Mouse (Mus musculus) splenic B cell, adult 2 months (primary cell): ENCODE data around the gene Stt3b.

Source experiments
- DNase-seq: peaks from one replicate; pipeline ENCODE4 v3.0.0-alpha.2; 2011; ENCODE audit warnings: low read depth, low spot score
- H3K27me3 ChIP-seq: 2 replicates; pipeline ENCODE4 v1.6.1; 2012; ENCODE audit warnings: mild to moderate bottlenecking, low read length, moderate library complexity, mixed read lengths; ENCODE audit not compliant: control insufficient read depth, poor library complexity, insufficient read depth, severe bottlenecking
- H3K36me3 ChIP-seq: 2 replicates; pipeline ENCODE4 v1.6.1; 2012; ENCODE audit warnings: mild to moderate bottlenecking, low read length, moderate library complexity, mixed read lengths; ENCODE audit not compliant: control insufficient read depth, poor library complexity, insufficient read depth, severe bottlenecking

Gene Stt3b

GRCm38 (mm10) chr9:115224744-115225354 is 85.4 kb downstream of the Stt3b start:
- Histone ChIP-seq H3K36me3 (no peaks in the 10 kb centered on the region), H3K27me3 (no peaks in the 10 kb centered on the region)
- no peak for DNase-seq

GRCm38 (mm10) chr9:115221265-115221664 is 89.0 kb downstream of the Stt3b start:
- Histone ChIP-seq H3K27me3 (no peaks in the 10 kb centered on the region), H3K36me3 (no peaks in the 10 kb centered on the region)
- DNase-seq = no peak

DNA sequence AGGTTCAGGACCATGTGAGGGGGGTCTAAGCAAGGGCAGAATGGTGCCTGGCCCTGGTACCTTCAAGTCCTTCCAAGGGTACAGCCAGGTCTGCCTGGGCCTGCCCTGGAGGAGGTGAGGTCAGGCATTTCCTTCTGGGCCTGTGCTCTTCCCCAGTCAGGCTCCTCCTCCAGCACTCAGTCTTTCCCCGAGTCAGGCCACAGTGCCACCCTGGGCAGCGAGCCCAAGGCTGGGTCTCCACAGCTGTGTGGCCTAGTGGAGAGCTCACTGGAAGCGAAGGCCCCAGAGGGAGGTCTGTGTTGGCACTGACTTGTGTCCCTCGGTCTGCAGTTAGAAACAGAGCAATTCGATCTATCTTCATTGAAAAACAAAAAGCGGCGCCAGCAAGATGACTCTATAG is 89.8 kb downstream of the Stt3b start:
- Histone ChIP-seq H3K36me3 (no peaks in the 10 kb centered on the region; the same call in 1 of the 2 replicates), H3K27me3 (no peaks in the 10 kb centered on the region)
- DNase-seq = no peak

GRCm38 (mm10) chr9:115217984-115218383 is 92.2 kb downstream of the Stt3b start:
- no peak for DNase-seq
- Histone ChIP-seq H3K27me3 (no peaks in the 10 kb centered on the region), H3K36me3 (no peaks in the 10 kb centered on the region; the same call in 1 of the 2 replicates)

- no peaks in the 10 kb centered on the region for H3K27me3 ChIP-seq
- H3K36me3 ChIP-seq = no peaks in the 10 kb centered on the region; the same call in 1 of the 2 replicates
- no peak for DNase-seq
Measured at GRCm38 (mm10) chr9:115215830-115216701, 94.2 kb downstream of the Stt3b start.

- peak; percentile 14 for DNase-seq
- no peaks in the 10 kb centered on the region for H3K27me3 ChIP-seq
- no peaks in the 10 kb centered on the region; the same call in 1 of the 2 replicates for H3K36me3 ChIP-seq
Measured at GRCm38 (mm10) chr9:115214572-115215571, 95.3 kb downstream of the Stt3b start.

- no peaks in the 10 kb centered on the region; the same call in 1 of the 2 replicates for H3K36me3 ChIP-seq
Measured at GRCm38 (mm10) chr9:115213755-115214264, 96.4 kb downstream of the Stt3b start.

DNA sequence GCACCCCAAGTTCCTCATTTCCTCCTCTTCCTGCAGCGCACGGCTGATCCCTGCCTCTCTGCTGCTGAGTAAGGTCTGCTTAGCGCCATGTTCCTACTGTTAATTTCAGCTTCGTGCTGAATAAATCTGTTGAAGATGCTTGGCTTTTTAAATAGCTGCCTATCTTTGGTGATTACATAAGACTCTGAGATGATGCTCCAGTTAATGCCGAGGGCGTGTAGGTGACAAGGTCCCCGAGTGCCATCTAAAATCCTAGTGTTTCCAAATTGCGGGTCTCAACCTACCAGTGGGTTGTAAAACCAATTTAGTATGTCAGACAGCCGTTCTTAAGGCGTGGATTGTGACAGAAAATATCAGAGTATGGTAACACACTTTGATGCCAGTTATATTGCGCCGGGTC is 99.7 kb downstream of the Stt3b start:
- H3K36me3 ChIP-seq = no peaks in the 10 kb centered on the region
- no peaks in the 10 kb centered on the region for H3K27me3 ChIP-seq
- DNase-seq = no peak

More at GRCm38 (mm10) chr9:115213755-115214264, 96.4 kb downstream of the Stt3b start:
- DNase-seq = no peak
- no peaks in the 10 kb centered on the region for H3K27me3 ChIP-seq

- no peak for DNase-seq
- Histone ChIP-seq H3K27me3 (no peaks in the 10 kb centered on the region), H3K36me3 (no peaks in the 10 kb centered on the region)
Measured at GRCm38 (mm10) chr9:115209737-115210136, 100.5 kb downstream of the Stt3b start.

- no peaks in the 10 kb centered on the region for H3K27me3 ChIP-seq
- no peak for DNase-seq
- no peaks in the 10 kb centered on the region for H3K36me3 ChIP-seq
Measured at GRCm38 (mm10) chr9:115206219-115206618, 104.0 kb downstream of the Stt3b start.

GRCm38 (mm10) chr9:115205491-115205890 is 104.7 kb downstream of the Stt3b start:
- Histone ChIP-seq H3K27me3 (no peaks in the 10 kb centered on the region), H3K36me3 (no peaks in the 10 kb centered on the region)
- peak; percentile 82 for DNase-seq

DNA sequence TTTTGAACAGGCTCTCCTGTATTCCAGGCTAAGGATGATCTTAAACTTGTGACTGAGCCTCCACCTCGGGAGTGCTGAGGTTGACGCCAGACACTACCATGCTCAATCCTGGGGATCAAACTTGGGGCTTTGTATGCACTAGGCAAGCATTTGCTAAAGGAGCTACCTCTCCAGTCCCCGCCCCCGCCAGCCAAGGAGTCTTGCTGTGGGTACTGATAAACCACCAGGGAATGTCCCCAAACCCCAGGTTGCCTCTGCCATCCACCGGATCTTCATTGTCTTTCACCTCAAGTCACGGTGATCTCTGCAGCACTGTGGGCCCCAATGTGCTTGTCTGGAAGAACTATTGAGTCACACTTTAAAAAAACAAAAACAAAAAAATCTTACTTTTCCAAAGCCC is 107.1 kb downstream of the Stt3b start:
- no peaks in the 10 kb centered on the region for H3K36me3 ChIP-seq
- H3K27me3 ChIP-seq = no peaks in the 10 kb centered on the region
- no peak for DNase-seq

DNA sequence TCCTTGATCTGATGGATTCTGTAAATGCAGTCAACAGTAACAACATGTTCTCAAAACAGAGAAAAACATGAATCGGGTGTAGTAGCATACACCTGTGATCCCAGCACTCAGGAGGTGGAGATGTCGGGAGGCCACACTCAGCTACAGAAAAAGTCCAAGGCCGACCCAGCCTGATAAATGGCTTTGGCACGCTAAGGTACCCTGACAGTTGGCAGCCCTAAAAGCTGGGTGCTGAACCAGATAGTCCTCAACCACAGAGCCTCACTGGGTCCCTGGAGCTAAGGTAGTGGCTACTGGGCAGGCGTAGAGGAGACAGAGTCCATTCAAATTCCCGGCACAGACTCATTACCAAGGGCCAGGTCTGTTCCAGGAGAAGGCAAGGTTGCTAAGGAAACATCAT is 109.0 kb downstream of the Stt3b start:
- no peak for DNase-seq
- no peaks in the 10 kb centered on the region for H3K27me3 ChIP-seq

DNA sequence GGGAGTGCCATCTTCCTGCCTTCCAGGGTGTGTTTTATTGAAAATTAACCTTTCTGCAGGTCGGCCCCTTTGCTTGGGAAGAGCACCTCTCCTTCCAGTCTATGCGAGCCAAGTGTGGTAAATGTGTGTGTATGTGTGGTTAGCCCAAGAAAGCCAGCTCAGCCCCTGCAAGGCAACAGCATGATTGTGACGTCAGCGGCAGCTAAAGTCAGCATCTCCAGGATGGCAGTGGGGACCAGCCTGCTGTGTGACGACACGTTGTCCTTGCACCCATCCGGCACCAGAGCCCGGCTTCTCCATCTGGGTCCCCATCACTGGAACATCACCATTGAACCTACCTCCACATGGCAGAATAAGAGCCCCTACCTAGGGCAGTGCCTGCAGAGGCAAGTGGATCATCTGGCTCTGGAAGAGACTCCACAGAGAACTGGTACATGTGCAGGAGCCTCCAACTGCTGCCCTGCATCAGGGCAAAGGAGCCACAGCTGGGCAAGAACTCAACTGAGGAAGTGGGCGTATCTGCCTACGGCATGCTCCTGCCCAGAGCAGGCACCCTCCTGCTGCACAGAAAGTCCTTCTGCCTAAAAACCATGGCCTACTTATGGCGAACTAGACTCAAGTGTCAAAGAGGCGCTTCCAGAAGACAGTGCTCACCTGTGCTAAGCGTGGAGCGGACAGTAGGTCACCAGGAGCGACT is 109.9 kb downstream of the Stt3b start:
- H3K27me3 ChIP-seq = no peaks in the 10 kb centered on the region
- DNase-seq = no peak
- no peaks in the 10 kb centered on the region for H3K36me3 ChIP-seq

More for the DNA sequence above, 109.0 kb downstream of the Stt3b start:
- no peaks in the 10 kb centered on the region for H3K36me3 ChIP-seq
